Mouse (Mus musculus): ENCODE results near the gene Gucy2c. TPM values are rescaled to one million over a fixed set of nuclear protein-coding genes. Genes with fewer than 3 reads are reported as not detected.

The Gucy2c gene
- polyA plus RNA-seq, 1 experiment from 2014 or later = 0.07 TPM

DNA sequence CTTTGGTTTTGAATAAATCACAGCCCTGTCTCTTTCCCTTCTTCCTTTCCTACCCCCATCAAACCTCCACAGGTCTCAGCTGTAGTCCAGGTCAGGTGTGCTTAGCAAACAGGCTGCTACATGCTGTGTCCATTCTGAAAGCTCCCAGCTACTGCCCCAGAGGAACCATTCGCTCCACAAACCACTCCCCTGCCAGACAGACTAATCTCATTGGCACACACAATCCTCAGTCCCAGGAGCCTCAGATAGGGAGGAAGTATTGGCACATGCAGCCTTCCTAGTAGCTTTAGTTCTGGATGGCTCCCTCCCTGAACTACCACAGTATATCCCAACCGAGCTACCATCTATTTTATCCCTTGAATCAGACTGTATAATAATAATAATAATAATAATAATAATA is 102.2 kb downstream of the Gucy2c start:
- Histone ChIP-seq H3K27ac (no peak overlapping the region), H3K9me3 (replicated peaks) (no peaks in the 10 kb centered on the region), H3K9ac (no peak overlapping the region), H3K4me1 (no peaks in the 10 kb centered on the region), H3K36me3 (no peaks in the 10 kb centered on the region), H3K4me3 (no peak overlapping the region), H3K27me3 (replicated peaks) (no peaks in the 10 kb centered on the region), H3K4me2 (no peak overlapping the region)
- 13% methylated on average over 2 of the region's 2 CpGs for WGBS (ENCODE audit: insufficient replicate concordance)
- ATAC-seq = no peak

DNA sequence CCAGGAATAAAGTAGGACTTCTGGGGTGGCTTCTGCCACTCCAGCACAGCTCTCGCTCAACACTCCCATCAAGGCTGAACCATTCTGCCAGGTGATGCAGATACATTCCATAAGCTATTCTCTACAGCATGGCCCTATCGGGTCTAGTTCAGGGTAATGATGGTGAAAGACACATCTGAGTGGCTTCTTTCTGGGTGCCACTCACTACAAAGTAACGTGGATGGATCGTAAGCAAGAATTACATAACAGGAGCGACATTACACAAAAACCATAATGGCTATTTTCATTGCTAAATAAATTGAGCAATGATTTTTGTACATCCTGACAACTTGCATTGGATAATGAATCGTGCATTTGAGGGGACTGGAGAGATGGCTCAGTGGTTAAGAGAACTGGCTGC is 106.6 kb downstream of the Gucy2c start:
- no peak overlapping the region for H3K9ac ChIP-seq
- WGBS (ENCODE audit: insufficient replicate concordance) = 74% methylated on average over 6 of the region's 6 CpGs

DNA sequence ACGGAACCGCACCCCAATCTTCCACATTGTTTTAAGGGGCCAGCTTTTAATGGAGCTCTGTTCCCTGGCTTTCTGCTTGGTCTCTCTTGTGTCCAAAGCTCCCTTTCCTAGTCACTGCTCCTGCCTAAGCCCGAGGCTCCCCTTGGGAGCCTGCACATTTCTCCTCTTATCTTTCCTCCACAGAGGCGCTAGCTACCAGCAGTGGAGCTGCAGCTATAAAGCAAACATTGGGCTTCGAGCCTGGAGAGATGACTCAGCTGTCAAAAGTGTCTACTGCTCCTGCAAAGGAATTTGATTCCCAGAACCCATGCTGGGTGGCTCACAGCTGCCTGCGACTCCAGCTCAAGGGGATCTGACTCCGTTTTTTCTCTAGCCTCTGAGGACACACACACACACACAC is 109.1 kb downstream of the Gucy2c start:
- no peak overlapping the region for H3K4me3 ChIP-seq
- H3K9ac ChIP-seq = no peak overlapping the region
- H3K4me1 ChIP-seq = no peaks in the 10 kb centered on the region
- no peaks in the 10 kb centered on the region for H3K27me3 ChIP-seq (replicated peaks)
- H3K4me2 ChIP-seq = no peak overlapping the region
- no peaks in the 10 kb centered on the region for H3K9me3 ChIP-seq (replicated peaks)
- 31% methylated on average over 7 of the region's 7 CpGs for WGBS (ENCODE audit: insufficient replicate concordance)
- no peaks in the 10 kb centered on the region for H3K36me3 ChIP-seq
- ATAC-seq = no peak
- no peak overlapping the region for H3K27ac ChIP-seq

More for the DNA sequence above, 106.6 kb downstream of the Gucy2c start:
- H3K4me2 ChIP-seq = no peak overlapping the region
- no peak overlapping the region for H3K4me3 ChIP-seq
- H3K36me3 ChIP-seq = no peaks in the 10 kb centered on the region
- no peaks in the 10 kb centered on the region for H3K9me3 ChIP-seq (replicated peaks)
- H3K27ac ChIP-seq = no peak overlapping the region
- H3K27me3 ChIP-seq (replicated peaks) = no peaks in the 10 kb centered on the region
- H3K4me1 ChIP-seq = no peaks in the 10 kb centered on the region
- ATAC-seq = no peak

DNA sequence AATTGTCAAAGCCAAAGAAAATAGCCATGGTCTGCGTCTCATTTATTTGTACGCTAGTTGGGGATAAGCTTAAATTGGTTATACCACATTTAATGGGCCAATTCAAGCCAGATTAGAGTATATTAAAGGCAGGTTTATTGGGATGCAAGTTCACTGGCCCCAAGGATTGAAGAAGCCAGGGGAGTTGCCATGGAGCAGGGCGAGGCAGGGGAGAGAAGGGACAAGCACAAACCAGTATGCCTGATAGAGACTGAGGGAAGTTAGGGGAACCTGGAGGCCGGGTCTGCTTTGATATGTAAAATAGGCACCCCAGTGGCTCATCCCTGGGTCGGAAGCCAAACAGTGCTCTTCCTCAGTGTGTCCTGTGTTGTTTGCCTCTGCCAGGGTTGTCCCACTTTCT is 112.3 kb downstream of the Gucy2c start:
- no peaks in the 10 kb centered on the region for H3K4me1 ChIP-seq
- H3K36me3 ChIP-seq = no peaks in the 10 kb centered on the region
- H3K9me3 ChIP-seq (replicated peaks) = no peaks in the 10 kb centered on the region
- no peak for ATAC-seq
- no peak overlapping the region for H3K27ac ChIP-seq
- no peak overlapping the region for H3K4me3 ChIP-seq
- 48% methylated on average over 5 of the region's 5 CpGs for WGBS (ENCODE audit: insufficient replicate concordance)
- no peak overlapping the region for H3K9ac ChIP-seq
- no peak overlapping the region for H3K4me2 ChIP-seq
- H3K27me3 ChIP-seq (replicated peaks) = no peaks in the 10 kb centered on the region

DNA sequence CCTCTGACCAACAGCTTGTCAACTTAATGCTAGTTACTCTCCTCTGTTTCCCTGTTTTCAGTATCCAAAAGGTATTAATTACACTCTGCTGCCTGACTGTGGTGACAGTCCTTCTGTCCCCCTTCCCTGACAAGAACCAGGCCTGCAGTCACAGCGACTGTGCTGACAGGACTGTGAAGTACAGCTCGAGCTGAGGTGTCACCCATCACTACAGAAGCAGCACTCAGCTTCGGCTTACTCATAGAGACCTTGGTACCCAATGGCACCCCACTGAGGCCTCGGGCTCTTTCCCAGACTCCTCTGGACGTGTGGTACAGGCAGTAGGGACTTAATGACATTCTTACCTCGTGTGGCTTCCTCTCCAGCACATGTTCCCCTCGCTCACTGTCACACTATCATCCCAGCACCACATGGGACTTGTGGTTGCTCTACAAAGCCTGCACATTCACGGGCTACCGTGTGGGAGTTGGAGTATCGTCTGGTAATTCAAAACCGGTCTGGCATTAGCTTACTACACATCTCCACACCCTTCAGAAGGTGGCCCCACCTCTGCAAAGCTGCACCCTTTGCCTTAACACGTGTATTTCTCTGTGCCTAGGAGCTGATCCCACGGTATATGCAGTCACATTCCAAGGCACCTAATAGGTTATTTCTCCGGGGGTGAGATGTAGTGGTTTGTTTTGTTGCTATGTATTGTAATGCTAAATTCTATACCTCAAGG is 113.1 kb downstream of the Gucy2c start:
- H3K4me3 ChIP-seq = no peak overlapping the region
- peaks cover 8% of the 10 kb centered on the region for H3K27me3 ChIP-seq (replicated peaks)
- 42% methylated on average over 14 of the region's 14 CpGs for WGBS (ENCODE audit: insufficient replicate concordance)
- ATAC-seq = no peak
- no peak overlapping the region for H3K27ac ChIP-seq
- no peaks in the 10 kb centered on the region for H3K4me1 ChIP-seq
- H3K36me3 ChIP-seq = no peaks in the 10 kb centered on the region
- H3K4me2 ChIP-seq = no peak overlapping the region
- H3K9me3 ChIP-seq (replicated peaks) = no peaks in the 10 kb centered on the region
- no peak overlapping the region for H3K9ac ChIP-seq

DNA sequence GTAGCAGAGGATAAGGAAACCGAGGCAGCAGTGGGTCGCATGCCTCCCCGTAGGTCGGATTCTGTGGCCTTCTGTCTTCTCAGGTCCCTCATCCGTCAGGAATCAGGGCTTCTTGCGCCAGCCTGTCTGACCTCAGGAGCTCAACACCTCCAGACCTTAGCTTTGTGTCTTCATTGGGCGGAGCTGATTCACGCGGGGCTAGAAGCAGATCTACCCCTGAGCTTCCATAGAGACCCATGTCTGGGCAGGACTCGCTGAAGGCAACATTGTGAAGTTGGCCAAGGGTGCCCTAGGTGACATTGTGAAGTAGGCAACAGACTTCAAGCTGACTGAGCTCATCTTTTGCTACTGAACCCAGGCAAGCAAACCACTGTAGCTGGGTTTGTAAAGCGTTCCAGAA is 119.5 kb downstream of the Gucy2c start:
- H3K27me3 ChIP-seq (replicated peaks) = peaks cover 51% of the 10 kb centered on the region
- no peak overlapping the region for H3K27ac ChIP-seq
- H3K9ac ChIP-seq = no peak overlapping the region
- ATAC-seq = no peak
- H3K4me2 ChIP-seq = peak overlapping the region; percentile 65
- H3K4me1 ChIP-seq = peaks cover 6% of the 10 kb centered on the region; the same call in 1 of the 2 replicates
- 20% methylated on average over 11 of the region's 11 CpGs for WGBS (ENCODE audit: insufficient replicate concordance)
- H3K9me3 ChIP-seq (replicated peaks) = no peaks in the 10 kb centered on the region
- H3K36me3 ChIP-seq = no peaks in the 10 kb centered on the region
- peak overlapping the region; percentile 38 for H3K4me3 ChIP-seq

DNA sequence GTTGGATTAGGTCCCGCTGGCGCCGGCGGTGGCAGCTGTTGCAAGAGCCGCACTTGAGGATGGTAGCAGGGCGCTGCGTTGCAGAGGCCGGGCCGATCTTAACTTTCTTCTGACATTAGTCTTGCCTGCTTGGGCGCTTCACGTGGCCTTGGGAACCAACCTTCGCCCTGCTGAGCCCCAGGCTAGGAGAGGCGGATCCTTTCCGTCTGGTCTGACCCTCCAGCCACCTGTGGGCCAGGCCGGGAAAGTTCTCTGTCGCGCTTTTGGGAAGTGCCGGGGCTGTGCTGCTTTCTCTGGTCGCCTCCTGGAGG is 119.9 kb downstream of the Gucy2c start, which contains the start of gene Plbd1:
Plbd1 (minus strand) TSS at position 223 of the 311 bp plus-strand sequence.
- Histone ChIP-seq H3K4me2 (peak within 1 kb of the TSS; percentile 65), H3K27me3 (replicated peaks) (peaks cover 51% of the 10 kb centered on the region), H3K36me3 (no peaks in the 10 kb centered on the region), H3K9ac (no peak within 1 kb of the TSS), H3K9me3 (replicated peaks) (no peaks in the 10 kb centered on the region), H3K4me3 (peak within 1 kb of the TSS; percentile 38), H3K4me1 (peaks cover 6% of the 10 kb centered on the region; the same call in 1 of the 2 replicates), H3K27ac (no peak within 1 kb of the TSS)
- 2% methylated on average over 19 of the region's 19 CpGs for WGBS (ENCODE audit: insufficient replicate concordance)
- ATAC-seq = no peak

DNA sequence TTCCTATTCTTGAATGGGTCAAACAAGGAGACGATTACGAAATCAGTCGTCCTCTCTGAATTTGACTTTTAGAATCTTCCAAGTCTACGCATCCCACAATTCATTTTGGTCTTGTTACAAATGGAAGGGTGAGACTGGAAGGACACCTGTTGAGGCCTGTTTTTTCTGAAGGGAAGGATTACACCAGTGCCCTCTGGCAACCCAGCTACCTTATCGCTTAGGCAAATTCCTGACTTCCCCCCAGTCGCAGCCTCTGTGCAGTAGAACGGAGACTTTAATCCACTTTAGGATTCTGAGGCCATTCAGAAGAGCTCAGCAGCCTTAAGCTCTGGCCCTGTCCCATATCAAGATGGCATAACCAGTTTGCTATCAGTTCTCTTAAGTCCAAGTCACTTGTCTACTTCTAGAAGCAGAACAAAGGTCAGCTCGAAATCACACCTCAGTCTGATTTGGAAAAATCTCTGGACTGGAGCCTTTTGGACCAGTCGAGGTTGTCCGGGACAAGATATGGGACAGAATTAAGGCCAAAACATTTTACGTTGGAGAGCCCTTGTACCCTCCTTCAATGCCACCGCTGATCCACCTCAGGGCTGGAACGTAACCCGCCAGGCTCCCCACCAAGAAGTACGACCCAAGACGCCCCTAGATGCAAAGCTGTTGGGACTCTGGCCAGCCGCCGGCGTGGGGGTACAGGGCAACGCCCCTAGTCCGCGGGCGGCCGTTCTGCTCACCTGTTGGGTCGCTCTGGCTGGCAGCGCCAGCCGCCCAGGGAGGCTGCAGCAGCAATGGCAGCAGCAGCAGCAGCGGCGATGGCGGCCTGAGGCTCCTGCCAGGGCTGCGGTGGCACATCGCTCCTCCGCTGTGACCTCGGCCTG is 120.5 kb downstream of the Gucy2c start:
- Histone ChIP-seq H3K4me2 (peak overlapping the region; percentile 65), H3K4me3 (peak overlapping the region; percentile 38), H3K9ac (no peak overlapping the region), H3K4me1 (peaks cover 6% of the 10 kb centered on the region; the same call in 1 of the 2 replicates), H3K27me3 (replicated peaks) (peaks cover 51% of the 10 kb centered on the region), H3K27ac (no peak overlapping the region), H3K36me3 (no peaks in the 10 kb centered on the region), H3K9me3 (replicated peaks) (no peaks in the 10 kb centered on the region)
- WGBS (ENCODE audit: insufficient replicate concordance) = 18% methylated on average over 34 of the region's 34 CpGs
- ATAC-seq = no peak

DNA sequence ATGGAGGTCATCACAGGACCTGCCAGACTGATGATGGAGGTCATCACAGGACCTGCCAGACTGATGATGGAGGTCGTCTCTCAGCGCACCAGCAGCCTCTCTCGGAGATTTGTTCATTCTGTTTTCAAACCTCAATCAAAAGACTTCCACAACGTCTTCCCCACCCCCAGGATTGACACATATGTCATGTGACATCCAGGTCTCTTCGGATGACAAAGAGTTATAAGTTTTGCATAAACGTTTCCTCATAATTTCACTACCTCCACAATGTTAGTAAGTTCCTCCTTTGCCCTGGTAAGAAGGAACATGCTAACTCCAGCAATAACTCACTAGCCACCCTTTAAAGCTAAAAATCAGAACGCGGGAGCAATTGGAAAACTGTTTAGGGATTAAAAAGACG is 122.3 kb downstream of the Gucy2c start:
- no peak for ATAC-seq
- Histone ChIP-seq H3K4me2 (no peak overlapping the region), H3K9ac (no peak overlapping the region)

DNA sequence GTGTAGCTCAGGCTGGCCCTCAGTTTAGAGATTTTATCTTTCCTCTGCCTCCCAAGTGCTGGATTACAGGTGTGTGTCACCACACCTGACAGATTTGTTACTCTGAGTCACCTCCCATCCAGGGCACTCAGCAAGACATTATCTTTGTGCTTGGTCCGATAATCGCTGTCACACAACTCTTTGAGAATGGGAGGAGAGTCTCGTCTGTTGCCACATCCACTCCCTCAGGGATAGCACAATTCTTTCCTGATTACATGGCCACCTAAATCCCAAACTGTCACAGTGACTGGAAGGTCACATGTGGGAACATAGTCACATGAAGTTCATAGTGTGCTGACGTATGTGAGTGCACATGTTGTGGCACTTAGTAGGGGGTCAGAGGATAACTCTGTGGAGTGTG is 123.3 kb downstream of the Gucy2c start:
- WGBS (ENCODE audit: insufficient replicate concordance) = 61% methylated on average over 4 of the region's 4 CpGs

More for the DNA sequence above, 122.3 kb downstream of the Gucy2c start:
- peaks cover 51% of the 10 kb centered on the region for H3K27me3 ChIP-seq (replicated peaks)
- H3K9me3 ChIP-seq (replicated peaks) = no peaks in the 10 kb centered on the region
- WGBS (ENCODE audit: insufficient replicate concordance) = 71% methylated on average over 9 of the region's 9 CpGs
- H3K4me3 ChIP-seq = no peak overlapping the region
- no peaks in the 10 kb centered on the region for H3K36me3 ChIP-seq
- no peak overlapping the region for H3K27ac ChIP-seq
- peaks cover 6% of the 10 kb centered on the region; the same call in 1 of the 2 replicates for H3K4me1 ChIP-seq

DNA sequence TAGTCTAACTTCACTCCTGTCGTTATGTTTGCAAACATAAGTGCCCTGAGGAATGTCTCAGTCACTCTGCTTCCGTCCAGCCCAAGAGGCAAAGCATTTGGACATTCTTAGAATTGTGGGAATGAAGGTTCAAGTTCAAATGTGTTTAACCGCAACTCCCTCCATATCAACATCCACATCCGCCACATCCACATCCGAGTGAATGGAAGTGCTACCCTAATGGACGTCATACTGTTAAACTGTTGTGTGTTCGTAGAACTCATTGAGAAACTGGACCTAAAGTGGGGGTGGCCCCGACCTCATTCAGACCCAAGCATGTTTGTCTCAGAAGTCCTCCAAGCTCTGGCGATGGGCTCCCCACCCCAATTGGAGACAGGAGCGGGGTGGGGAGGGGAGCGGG is 125.8 kb downstream of the Gucy2c start:
- ATAC-seq = no peak
- Histone ChIP-seq H3K9ac (no peak overlapping the region), H3K9me3 (replicated peaks) (no peaks in the 10 kb centered on the region), H3K4me1 (0 out of 2 replicates have a peak, but pooled peaks cover 3% of the 10 kb centered on the region), H3K4me3 (no peak overlapping the region), H3K27me3 (replicated peaks) (peaks cover 18% of the 10 kb centered on the region), H3K27ac (no peak overlapping the region), H3K36me3 (no peaks in the 10 kb centered on the region), H3K4me2 (peak overlapping the region; percentile 32; the same call in 1 of the 2 replicates)
- 50% methylated on average over 11 of the region's 11 CpGs for WGBS (ENCODE audit: insufficient replicate concordance)

More for the DNA sequence above, 123.3 kb downstream of the Gucy2c start:
- Histone ChIP-seq H3K4me2 (no peak overlapping the region), H3K4me1 (peaks cover 6% of the 10 kb centered on the region; the same call in 1 of the 2 replicates), H3K27ac (no peak overlapping the region), H3K27me3 (replicated peaks) (peaks cover 42% of the 10 kb centered on the region), H3K9me3 (replicated peaks) (no peaks in the 10 kb centered on the region), H3K36me3 (no peaks in the 10 kb centered on the region), H3K4me3 (no peak overlapping the region), H3K9ac (no peak overlapping the region)
- no peak for ATAC-seq

DNA sequence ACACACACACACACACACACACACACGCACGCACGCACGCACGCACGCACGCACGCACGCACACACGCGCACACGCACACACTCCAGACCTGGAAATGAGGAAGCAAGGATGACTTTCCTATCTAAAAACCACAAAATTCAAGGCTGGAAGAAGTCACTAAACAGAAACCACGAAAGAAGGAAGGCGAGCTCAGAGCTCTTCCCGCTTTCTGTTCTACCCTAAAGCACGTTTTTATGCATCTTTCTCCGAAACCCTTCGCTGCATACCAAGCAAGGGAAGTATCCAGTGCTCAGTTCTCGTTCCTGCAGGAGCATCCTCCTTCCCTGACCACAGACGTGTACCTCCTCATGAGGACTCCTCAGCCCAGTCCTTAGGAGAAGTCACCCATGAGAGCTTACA is 127.1 kb downstream of the Gucy2c start:
- Histone ChIP-seq H3K4me3 (no peak overlapping the region), H3K36me3 (no peaks in the 10 kb centered on the region), H3K9ac (no peak overlapping the region), H3K27me3 (replicated peaks) (peaks cover 6% of the 10 kb centered on the region), H3K27ac (no peak overlapping the region), H3K4me2 (no peak overlapping the region), H3K9me3 (replicated peaks) (no peaks in the 10 kb centered on the region), H3K4me1 (0 out of 2 replicates have a peak, but pooled peaks cover 3% of the 10 kb centered on the region)
- WGBS (ENCODE audit: insufficient replicate concordance) = 68% methylated on average over 20 of the region's 20 CpGs
- ATAC-seq = no peak
